Mouse (Mus musculus): ENCODE measurements at regions not wholly inside any gene's neighbourhood (a gene's known extent, or its start where the extent isn't known, plus 50 kb on each side); places are given as distances from the start of the nearest gene placed in this dataset.

- TF ChIP-seq CTCF (IDR thresholded peaks at IDR 0.05; ENCODE audit: low read depth, low read length) (no peak), POLR2A (IDR thresholded peaks at IDR 0.05; ENCODE audit: insufficient read depth, low read length) (no peak), EP300 (IDR thresholded peaks at IDR 0.05; ENCODE audit: insufficient read depth, low read depth, low read length) (no peak)
Measured at GRCm38 (mm10) chr17:14539191-14539590, 154.8 kb downstream of the Thbs2 start.

All from ES-Bruce4 (cell line).